Mouse (Mus musculus): Measurements from ENCODE around the gene Cir1.

GRCm38 (mm10) chr2:73298154-73298553, 14.3 kb downstream of the Cir1 start:
- TF ChIP-seq MAFK (IDR thresholded peaks at IDR 0.05; ENCODE audit: insufficient read depth, low read depth, low read length) (no peak), HCFC1 (IDR thresholded peaks at IDR 0.05; ENCODE audit: borderline replicate concordance, insufficient read depth, low read length) (no peak)

Measured in ES-E14 (cell line).